Mouse (Mus musculus): Measurements from ENCODE around the gene Msi2. TPM values are rescaled to one million over a fixed set of nuclear protein-coding genes. Genes with fewer than 3 reads are reported as not detected.

Gene Msi2
- polyA plus RNA-seq, 1 experiment from 2014 or later = 24.5 TPM

GRCm38 (mm10) chr11:88594804-88595611 is 123.3 kb downstream of the Msi2 start:
- peak; percentile 81 for ATAC-seq (replicated peaks; ENCODE audit: low FRiP score, low read depth)
- peak; percentile 77 for DNase-seq (ENCODE audit: low spot score)
- WGBS = 26% methylated on average over 13 of the region's 13 CpGs
- TF ChIP-seq CTCF (IDR thresholded peaks at IDR 0.05; ENCODE audit: low read depth) = no peak
- H3K27me3 ChIP-seq (ENCODE audit: insufficient read depth, low read length) = no peaks in the 10 kb centered on the region
- H3K4me3 ChIP-seq (replicated peaks; ENCODE audit: low read depth, low read length) = no peak overlapping the region
- no peaks in the 10 kb centered on the region for H3K9me3 ChIP-seq (replicated peaks; ENCODE audit: low read length)
- peak overlapping the region; percentile 55 for H3K27ac ChIP-seq
- no peak overlapping the region for H3K4me2 ChIP-seq (ENCODE audit: low read length)
- H3K36me3 ChIP-seq (ENCODE audit: insufficient read depth, low read length) = no peaks in the 10 kb centered on the region
- no peak overlapping the region for H3K9ac ChIP-seq (ENCODE audit: low read depth, low read length)
- H3K4me1 ChIP-seq (replicated peaks; ENCODE audit: insufficient read depth, low read length) = peaks cover 37% of the 10 kb centered on the region

- peak; percentile 77 for DNase-seq (ENCODE audit: low spot score)
- TF ChIP-seq CTCF (IDR thresholded peaks at IDR 0.05; ENCODE audit: low read depth) = no peak
- Histone ChIP-seq H3K9ac (ENCODE audit: low read depth, low read length) (no peak overlapping the region), H3K4me2 (ENCODE audit: low read length) (no peak overlapping the region), H3K27me3 (ENCODE audit: insufficient read depth, low read length) (no peaks in the 10 kb centered on the region), H3K27ac (peak overlapping the region; percentile 66), H3K9me3 (replicated peaks; ENCODE audit: low read length) (no peaks in the 10 kb centered on the region), H3K4me3 (replicated peaks; ENCODE audit: low read depth, low read length) (no peak overlapping the region), H3K4me1 (replicated peaks; ENCODE audit: insufficient read depth, low read length) (peaks cover 36% of the 10 kb centered on the region), H3K36me3 (ENCODE audit: insufficient read depth, low read length) (peaks cover 3% of the 10 kb centered on the region; the same call in 1 of the 2 replicates)
- 10% methylated on average over 8 of the region's 8 CpGs for WGBS
- no peak for ATAC-seq (replicated peaks; ENCODE audit: low FRiP score, low read depth)
Observed at GRCm38 (mm10) chr11:88594010-88594409, 124.3 kb downstream of the Msi2 start.

- Histone ChIP-seq H3K4me3 (replicated peaks; ENCODE audit: low read depth, low read length) (no peak overlapping the region), H3K4me1 (replicated peaks; ENCODE audit: insufficient read depth, low read length) (peaks cover 41% of the 10 kb centered on the region), H3K4me2 (ENCODE audit: low read length) (no peak overlapping the region), H3K9me3 (replicated peaks; ENCODE audit: low read length) (no peaks in the 10 kb centered on the region), H3K9ac (ENCODE audit: low read depth, low read length) (no peak overlapping the region), H3K27me3 (ENCODE audit: insufficient read depth, low read length) (no peaks in the 10 kb centered on the region), H3K27ac (no peak overlapping the region), H3K36me3 (ENCODE audit: insufficient read depth, low read length) (peaks cover 3% of the 10 kb centered on the region; the same call in 1 of the 2 replicates)
- ATAC-seq (replicated peaks; ENCODE audit: low FRiP score, low read depth) (no peak), DNase-seq (ENCODE audit: low spot score) (no peak)
- no peak for TF ChIP-seq CTCF (IDR thresholded peaks at IDR 0.05; ENCODE audit: low read depth)
- WGBS = 86% methylated on average over 8 of the region's 8 CpGs
Observed at GRCm38 (mm10) chr11:88592099-88592498, 126.2 kb downstream of the Msi2 start.

GRCm38 (mm10) chr11:88590647-88591046 is 127.7 kb downstream of the Msi2 start:
- peaks cover 3% of the 10 kb centered on the region; the same call in 1 of the 2 replicates for H3K36me3 ChIP-seq (ENCODE audit: insufficient read depth, low read length)
- no peak for ATAC-seq (replicated peaks; ENCODE audit: low FRiP score, low read depth)
- peaks cover 48% of the 10 kb centered on the region for H3K4me1 ChIP-seq (replicated peaks; ENCODE audit: insufficient read depth, low read length)
- DNase-seq (ENCODE audit: low spot score) = no peak
- H3K27ac ChIP-seq = no peak overlapping the region
- WGBS = 66% methylated on average over 5 of the region's 5 CpGs
- no peaks in the 10 kb centered on the region for H3K9me3 ChIP-seq (replicated peaks; ENCODE audit: low read length)
- no peak overlapping the region for H3K9ac ChIP-seq (ENCODE audit: low read depth, low read length)
- no peaks in the 10 kb centered on the region for H3K27me3 ChIP-seq (ENCODE audit: insufficient read depth, low read length)
- TF ChIP-seq CTCF (IDR thresholded peaks at IDR 0.05; ENCODE audit: low read depth) = no peak
- H3K4me2 ChIP-seq (ENCODE audit: low read length) = no peak overlapping the region
- H3K4me3 ChIP-seq (replicated peaks; ENCODE audit: low read depth, low read length) = no peak overlapping the region

- Histone ChIP-seq H3K4me2 (ENCODE audit: low read length) (no peak overlapping the region), H3K9me3 (replicated peaks; ENCODE audit: low read length) (no peaks in the 10 kb centered on the region), H3K4me3 (replicated peaks; ENCODE audit: low read depth, low read length) (no peak overlapping the region), H3K36me3 (ENCODE audit: insufficient read depth, low read length) (peaks cover 3% of the 10 kb centered on the region; the same call in 1 of the 2 replicates), H3K27ac (peak overlapping the region; percentile 39), H3K4me1 (replicated peaks; ENCODE audit: insufficient read depth, low read length) (peaks cover 51% of the 10 kb centered on the region), H3K27me3 (ENCODE audit: insufficient read depth, low read length) (no peaks in the 10 kb centered on the region), H3K9ac (ENCODE audit: low read depth, low read length) (no peak overlapping the region)
- DNase-seq (ENCODE audit: low spot score) = no peak
- ATAC-seq (replicated peaks; ENCODE audit: low FRiP score, low read depth) = no peak
- WGBS = 81% methylated on average over 6 of the region's 6 CpGs
- TF ChIP-seq CTCF (IDR thresholded peaks at IDR 0.05; ENCODE audit: low read depth) = no peak
Observed at GRCm38 (mm10) chr11:88589641-88590040, 128.7 kb downstream of the Msi2 start.

GRCm38 (mm10) chr11:88588688-88589210 is 129.6 kb downstream of the Msi2 start:
- Histone ChIP-seq H3K36me3 (ENCODE audit: insufficient read depth, low read length) (peaks cover 3% of the 10 kb centered on the region; the same call in 1 of the 2 replicates), H3K9me3 (replicated peaks; ENCODE audit: low read length) (no peaks in the 10 kb centered on the region), H3K4me1 (replicated peaks; ENCODE audit: insufficient read depth, low read length) (peaks cover 58% of the 10 kb centered on the region), H3K4me3 (replicated peaks; ENCODE audit: low read depth, low read length) (no peak overlapping the region), H3K4me2 (ENCODE audit: low read length) (no peak overlapping the region), H3K27me3 (ENCODE audit: insufficient read depth, low read length) (no peaks in the 10 kb centered on the region), H3K27ac (peak overlapping the region; percentile 39), H3K9ac (ENCODE audit: low read depth, low read length) (no peak overlapping the region)
- DNase-seq (ENCODE audit: low spot score) = peak; percentile 60
- ATAC-seq (replicated peaks; ENCODE audit: low FRiP score, low read depth) = peak; percentile 44; the same call in 1 of the 2 replicates
- WGBS = 52% methylated on average over 9 of the region's 9 CpGs
- no peak for TF ChIP-seq CTCF (IDR thresholded peaks at IDR 0.05; ENCODE audit: low read depth)

All from kidney, postnatal 0 days (tissue).